Mouse (Mus musculus) CH12.LX (cell line): ENCODE data around the gene Nectin2. TPM values are rescaled to one million over a fixed set of nuclear protein-coding genes. Genes with fewer than 3 reads are reported as not detected.

Experiments used
- DNase-seq: peaks from one replicate; pipeline ENCODE4 v3.0.0-alpha.2; 2013; ENCODE audit errors: extremely low read depth
- H3K27ac ChIP-seq: 2 replicates; pipeline ENCODE4 v1.5.1; 2012; ENCODE audit warnings: low read depth, mild to moderate bottlenecking, control low read depth, moderate library complexity; ENCODE audit not compliant: insufficient read depth
- H3K27me3 ChIP-seq: replicated peaks from 2 replicates; pipeline ENCODE3; 2012; ENCODE audit warnings: inconsistent platforms
- H3K36me3 ChIP-seq, 2 experiments: replicated peaks in 1 of 2; 2 replicates each; pipeline versions ENCODE3 to v1.6.1; 2012; ENCODE audit warnings: inconsistent platforms in 1 of 2, low read length in 1 of 2, mild to moderate bottlenecking in 1 of 2, mixed read lengths in 1 of 2, moderate library complexity in 1 of 2; ENCODE audit not compliant: control insufficient read depth in 1 of 2, insufficient read depth in 1 of 2
- H3K4me1 ChIP-seq, 2 experiments: 2 replicates each; pipeline ENCODE4 v1.6.1; 2012; ENCODE audit warnings: inconsistent platforms in 1 of 2, moderate library complexity in 1 of 2; ENCODE audit not compliant: insufficient read depth in 2 of 2, control insufficient read depth in 1 of 2
- H3K4me2 ChIP-seq: 2 replicates; pipeline ENCODE4 v1.6.1; 2012; ENCODE audit warnings: low read depth, mild to moderate bottlenecking, control low read depth; ENCODE audit not compliant: poor library complexity, insufficient read depth, severe bottlenecking
- H3K4me3 ChIP-seq, 3 experiments: fragments of 150-350 bp in 1 of 3; sonication (generic) in 1 of 3; replicated peaks in 1 of 3; 2 replicates each; pipeline versions ENCODE3 to v1.5.1; 2011 to 2012; ENCODE audit warnings: low read depth in 2 of 3, low read length in 2 of 3, mild to moderate bottlenecking in 2 of 3, moderate library complexity in 2 of 3, control low read depth in 1 of 3, improper control_type of control experiment in 1 of 3, inconsistent platforms in 1 of 3, mixed read lengths in 1 of 3; ENCODE audit not compliant: poor library complexity in 1 of 3
- H3K79me2 ChIP-seq: replicated peaks from 2 replicates; pipeline ENCODE4 v1.6.1; 2012; ENCODE audit warnings: mild to moderate bottlenecking, moderate library complexity; ENCODE audit not compliant: control insufficient read depth, poor library complexity, insufficient read depth, severe bottlenecking; ENCODE audit errors: extremely low read depth
- H3K9ac ChIP-seq: 2 replicates; pipeline ENCODE4 v1.6.1; 2012; ENCODE audit warnings: low read depth, mild to moderate bottlenecking, control low read depth, moderate library complexity; ENCODE audit not compliant: insufficient read depth
- H3K9me3 ChIP-seq: replicated peaks from 2 replicates; pipeline ENCODE3; 2012; ENCODE audit warnings: low read length, inconsistent platforms, mixed read lengths
- ELF1 ChIP-seq: IDR thresholded peaks from 2 replicates; pipeline ENCODE4 v1.6.1; 2014; ENCODE audit warnings: low read depth, mild to moderate bottlenecking, inconsistent platforms, low read length, improper control_type of control experiment
- EP300 ChIP-seq: IDR thresholded peaks from 2 replicates; pipeline ENCODE4 v1.6.1; 2011; ENCODE audit warnings: low read length, improper control_type of control experiment
- ETS1 ChIP-seq: conservative IDR thresholded peaks from 2 replicates; pipeline ENCODE4 v1.6.1; 2012; ENCODE audit warnings: low read depth, mild to moderate bottlenecking, inconsistent platforms, low read length, improper control_type of control experiment, moderate library complexity
- HCFC1 ChIP-seq: IDR thresholded peaks from 2 replicates; pipeline ENCODE4 v1.6.1; 2012; ENCODE audit warnings: low read depth, mild to moderate bottlenecking, inconsistent platforms, low read length, improper control_type of control experiment
- JUN ChIP-seq: IDR thresholded peaks from 2 replicates; pipeline ENCODE4 v1.6.1; 2011; ENCODE audit warnings: low read depth, mild to moderate bottlenecking, low read length, improper control_type of control experiment, moderate library complexity; ENCODE audit not compliant: insufficient read depth
- JUND ChIP-seq: conservative IDR thresholded peaks from 2 replicates; pipeline ENCODE4 v1.6.1; 2011; ENCODE audit warnings: low read depth, low read length, improper control_type of control experiment
- MAFK ChIP-seq: IDR thresholded peaks from 2 replicates; pipeline ENCODE4 v1.6.1; 2011; ENCODE audit warnings: low read length, improper control_type of control experiment; ENCODE audit not compliant: insufficient replicate concordance
- MAX ChIP-seq: IDR thresholded peaks from 2 replicates; pipeline ENCODE4 v1.6.1; 2011; ENCODE audit warnings: low read length, improper control_type of control experiment
- MAZ ChIP-seq: IDR thresholded peaks from 2 replicates; pipeline ENCODE4 v1.6.1; 2012; ENCODE audit warnings: low read depth, mild to moderate bottlenecking, inconsistent platforms, low read length, improper control_type of control experiment, moderate library complexity
- MEF2A ChIP-seq: IDR thresholded peaks from 2 replicates; pipeline ENCODE4 v1.6.1; 2014; ENCODE audit warnings: low read depth, mild to moderate bottlenecking, inconsistent platforms, low read length, improper control_type of control experiment, borderline replicate concordance
- MXI1 ChIP-seq: IDR thresholded peaks from 2 replicates; pipeline ENCODE4 v1.6.1; 2011; ENCODE audit warnings: mild to moderate bottlenecking, low read depth, low read length, improper control_type of control experiment
- NELFE ChIP-seq: IDR thresholded peaks from 2 replicates; pipeline ENCODE4 v1.6.1; 2011; ENCODE audit warnings: low read depth, low read length, improper control_type of control experiment
- PAX5 ChIP-seq: IDR thresholded peaks from 2 replicates; pipeline ENCODE4 v1.6.1; 2012; ENCODE audit warnings: low read length, inconsistent platforms, mixed read lengths
- POLR2AphosphoS2 ChIP-seq: IDR thresholded peaks from 2 replicates; pipeline ENCODE4 v1.6.1; 2011; ENCODE audit warnings: low read depth, low read length, improper control_type of control experiment
- SMC3 ChIP-seq: IDR thresholded peaks from 2 replicates; pipeline ENCODE4 v1.6.1; 2011; ENCODE audit warnings: low read depth, low read length, improper control_type of control experiment
- TCF12 ChIP-seq: IDR thresholded peaks from 2 replicates; pipeline ENCODE4 v1.6.1; 2014; ENCODE audit warnings: low read depth, mild to moderate bottlenecking, inconsistent platforms, low read length, improper control_type of control experiment
- ZC3H11A ChIP-seq: IDR thresholded peaks from 2 replicates; pipeline ENCODE4 v1.6.1; 2012; ENCODE audit warnings: low read depth, mild to moderate bottlenecking, inconsistent platforms, low read length, improper control_type of control experiment
- dilution Hi-C: fragments of 300-500 bp; cut with MboI; formaldehyde crosslinking; loops from 2 replicates; pipeline ENCODE4 v1.14.3; 2020; ENCODE audit warnings: low sequenced_read_pairs; ENCODE audit not compliant: extremely low pct_unique_long_range_greater_than_20kb, extremely low pct_ligation_motif_present
- in situ Hi-C: fragments of 300-500 bp; cut with MboI; formaldehyde crosslinking; loops from 3 replicates; pipeline ENCODE4 v1.14.3; 2019; ENCODE audit warnings: low sequenced_read_pairs, low pct_ligation_motif_present, low pct_unique_long_range_greater_than_20kb, mixed read lengths
- polyA plus RNA-seq: library from polyadenylated mRNA; unstranded; fragments of >175 nt; gene quantifications from 2 replicates; pipeline ENCODE4 v1.2.1, GENCODE M21; 2012; ENCODE audit warnings: low read depth; ENCODE audit not compliant: insufficient read length
- total RNA-seq, 2 experiments: library from RNA; depleted of rRNA; stranded (reverse); fragments of 300-350 nt in 1 of 2; fragments of >200 nt in 1 of 2; gene quantifications; 2 replicates each; pipeline ENCODE4 v1.2.3; 2012 to 2014

Nectin2 gene
- total and polyA plus RNA-seq, 3 experiments = 3.0 to 14.1 (median 6.3) TPM

DNA sequence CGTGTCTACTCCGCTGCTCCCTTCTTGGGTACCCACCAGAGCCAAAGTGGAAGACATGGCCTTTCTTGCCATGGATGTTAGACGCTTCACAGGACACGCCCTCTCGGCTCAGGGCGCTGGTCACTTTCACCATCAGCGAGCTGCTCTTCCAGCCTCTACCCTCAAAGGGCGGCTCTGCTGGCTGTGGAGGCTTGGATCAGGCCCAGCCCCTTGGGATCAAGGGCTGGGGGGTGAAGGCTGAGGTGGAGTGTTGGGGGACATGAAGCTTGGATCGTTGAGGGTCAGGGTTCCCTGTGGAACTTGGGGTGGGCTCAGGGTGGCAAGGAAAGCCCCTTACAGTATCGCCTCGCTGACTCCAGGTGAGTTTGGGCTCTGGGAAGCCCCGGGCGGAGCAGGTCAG, 8.3 kb upstream of the Nectin2 start:
- DNase-seq = no peak
- peaks cover 10% of the 10 kb centered on the region for H3K27me3 ChIP-seq
- dilution Hi-C loops (no loop called here), in situ Hi-C loops (no loop called here)
- TF ChIP-seq EP300 (no peak), JUN (no peak), JUND (no peak), ETS1 (no peak), TCF12 (no peak), ZC3H11A (no peak), SMC3 (no peak), NELFE (no peak), HCFC1 (no peak), MAZ (no peak), POLR2AphosphoS2 (no peak), PAX5 (no peak), MAX (no peak), MAFK (no peak), ELF1 (no peak)
- no peaks in the 10 kb centered on the region for H3K4me1 ChIP-seq
- peaks cover 3% of the 10 kb centered on the region for H3K9me3 ChIP-seq
- no peak overlapping the region for H3K4me2 ChIP-seq
- no peaks in the 10 kb centered on the region for H3K79me2 ChIP-seq
- H3K9ac ChIP-seq = no peak overlapping the region
- H3K27ac ChIP-seq = no peak overlapping the region
- H3K4me3 ChIP-seq = no peak overlapping the region
- peaks cover 0 to 11% of the 10 kb centered on the region in 2 experiments for H3K36me3 ChIP-seq

DNA sequence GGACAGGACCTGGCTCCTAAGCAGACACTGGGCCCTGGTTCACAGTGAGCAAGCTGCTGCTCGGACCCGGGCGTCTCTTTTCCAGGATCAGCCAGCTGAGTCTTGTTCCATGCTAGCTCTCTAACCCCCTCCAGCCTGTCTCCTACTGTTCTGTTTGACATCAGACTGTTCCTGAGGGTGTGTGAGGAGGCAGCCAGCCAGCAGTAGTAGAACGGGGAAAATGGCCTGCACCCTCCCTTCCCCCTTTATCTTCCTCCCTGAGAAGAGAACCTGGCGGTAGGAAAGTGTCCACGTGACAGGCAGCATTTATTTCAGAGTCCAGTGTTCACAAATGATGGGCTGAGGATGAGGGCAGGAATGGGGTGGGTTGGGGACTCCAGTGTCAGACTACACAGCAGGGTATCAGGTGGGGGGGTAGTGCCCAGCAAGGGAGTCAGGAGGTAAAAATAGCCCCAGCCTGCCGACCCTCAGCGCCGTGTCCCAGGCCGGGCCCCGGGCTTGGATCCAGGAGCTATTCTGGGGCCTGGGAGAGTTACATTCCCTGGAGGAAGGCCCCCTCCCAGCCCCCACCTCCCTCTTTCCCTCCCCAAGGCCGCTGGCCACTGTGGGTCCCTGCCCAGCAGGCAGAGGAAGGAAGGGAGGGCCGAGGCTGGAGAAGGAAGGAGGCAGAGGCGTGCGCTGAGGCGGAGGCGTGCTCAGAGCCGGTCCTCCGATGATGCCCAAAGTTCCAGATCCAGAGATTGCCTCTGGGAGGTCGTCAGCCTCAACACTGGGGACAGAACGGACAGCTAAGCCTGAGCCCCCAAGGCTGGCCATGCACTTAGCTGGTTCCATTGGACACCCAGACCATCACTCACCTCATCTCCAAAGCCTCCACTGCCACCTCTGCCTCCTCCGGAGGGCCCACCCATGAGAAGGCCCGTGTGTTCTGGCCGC, 5.8 kb upstream of the Nectin2 start:
- Histone ChIP-seq H3K9me3 (peaks cover 3% of the 10 kb centered on the region), H3K36me3 (peaks cover 0 to 9% of the 10 kb centered on the region in 2 experiments), H3K4me1 (no peaks in the 10 kb centered on the region), H3K4me3 (no peak overlapping the region), H3K4me2 (no peak overlapping the region), H3K9ac (no peak overlapping the region), H3K79me2 (no peaks in the 10 kb centered on the region), H3K27ac (no peak overlapping the region), H3K27me3 (peaks cover 19% of the 10 kb centered on the region)
- DNase-seq = no peak
- in situ Hi-C loops (no loop called here), dilution Hi-C loops (no loop called here)
- TF ChIP-seq MXI1 = no peak
- TF ChIP-seq MEF2A = no peak
